Mouse (Mus musculus): ENCODE results near the gene Tnnc2.

Tnnc2 gene

GRCm38 (mm10) chr2:164795868-164796267, 16.1 kb upstream of the Tnnc2 start:
- no peak for DNase-seq (ENCODE audit: low read depth)

- peak; percentile 87 for DNase-seq (ENCODE audit: low read depth)
These were observed 14.5 kb upstream of the Tnnc2 start for GRCm38 (mm10) chr2:164794293-164794692.

GRCm38 (mm10) chr2:164793772-164794171, 14.0 kb upstream of the Tnnc2 start:
- DNase-seq (ENCODE audit: low read depth) = no peak

- no peak for DNase-seq (ENCODE audit: low read depth)
These were observed 13.5 kb upstream of the Tnnc2 start for GRCm38 (mm10) chr2:164793236-164793635.

- no peak for DNase-seq (ENCODE audit: low read depth)
These were observed 12.8 kb upstream of the Tnnc2 start for GRCm38 (mm10) chr2:164792400-164793190.

GRCm38 (mm10) chr2:164791841-164792261, 12.1 kb upstream of the Tnnc2 start:
- no peak for DNase-seq (ENCODE audit: low read depth)

GRCm38 (mm10) chr2:164790451-164790850, 10.7 kb upstream of the Tnnc2 start:
- no peak for DNase-seq (ENCODE audit: low read depth)

- no peak for DNase-seq (ENCODE audit: low read depth)
These were observed 8.6 kb upstream of the Tnnc2 start for GRCm38 (mm10) chr2:164788411-164788810.

GRCm38 (mm10) chr2:164787779-164788178, 8.0 kb upstream of the Tnnc2 start:
- no peak for DNase-seq (ENCODE audit: low read depth)

- DNase-seq (ENCODE audit: low read depth) = no peak
These were observed 7.3 kb upstream of the Tnnc2 start for GRCm38 (mm10) chr2:164787032-164787431.

GRCm38 (mm10) chr2:164786388-164786885, 6.7 kb upstream of the Tnnc2 start:
- DNase-seq (ENCODE audit: low read depth) = no peak

- no peak for DNase-seq (ENCODE audit: low read depth)
These were observed 6.0 kb upstream of the Tnnc2 start, which contains the start of gene Snx21 for GRCm38 (mm10) chr2:164785481-164786387. Snx21 (plus strand) TSS chr2:164785823.

- no peak for DNase-seq (ENCODE audit: low read depth)
These were observed 5.2 kb upstream of the Tnnc2 start for GRCm38 (mm10) chr2:164784869-164785420.

GRCm38 (mm10) chr2:164783926-164784581, 4.3 kb upstream of the Tnnc2 start:
- no peak for DNase-seq (ENCODE audit: low read depth)

- no peak for DNase-seq (ENCODE audit: low read depth)
These were observed 2.1 kb upstream of the Tnnc2 start for GRCm38 (mm10) chr2:164781876-164782275.

GRCm38 (mm10) chr2:164778809-164779208, 958 bp downstream of the Tnnc2 start:
- no peak for DNase-seq (ENCODE audit: low read depth)

- no peak for DNase-seq (ENCODE audit: low read depth)
These were observed 1.8 kb downstream of the Tnnc2 start for GRCm38 (mm10) chr2:164778015-164778287.

GRCm38 (mm10) chr2:164777246-164778014, 2.3 kb downstream of the Tnnc2 start:
- no peak for DNase-seq (ENCODE audit: low read depth)

GRCm38 (mm10) chr2:164776801-164777200, 3.0 kb downstream of the Tnnc2 start:
- DNase-seq (ENCODE audit: low read depth) = no peak

GRCm38 (mm10) chr2:164776130-164776529, 3.6 kb downstream of the Tnnc2 start:
- no peak for DNase-seq (ENCODE audit: low read depth)

GRCm38 (mm10) chr2:164773989-164774364, 5.8 kb downstream of the Tnnc2 start:
- no peak for DNase-seq (ENCODE audit: low read depth)
